Mouse (Mus musculus) G1E-ER4 (cell line): ENCODE results near the gene 2210407C18Rik. TPM values are rescaled to one million over a fixed set of nuclear protein-coding genes. Genes with fewer than 3 reads are reported as not detected.

Experiments
- GATA1 ChIP-seq: IDR thresholded peaks from one replicate; pipeline ENCODE4 v1.8.0; 2012; ENCODE audit warnings: low read length, inconsistent platforms
- polyA plus RNA-seq: library from polyadenylated mRNA; stranded (reverse); fragments of >175 nt; gene quantifications from 2 replicates; pipeline ENCODE4 v1.2.3, GENCODE M21; 2012

Gene 2210407C18Rik
- not detected in 2 replicates for polyA plus RNA-seq

- TF ChIP-seq GATA1 = no peak
These were observed at the start of gene 2210407C18Rik for GRCm38 (mm10) chr11:58615975-58616374. Gene 2210407C18Rik (minus strand): TSS chr11:58616075.

GRCm38 (mm10) chr11:58658596-58658995 lies 42.7 kb upstream of the 2210407C18Rik start, which contains the start of gene Olfr322:
Gene Olfr322 (plus strand): TSS chr11:58658782.
- TF ChIP-seq GATA1 = no peak

GRCm38 (mm10) chr11:58655151-58655550 lies 39.3 kb upstream of the 2210407C18Rik start:
- no peak for TF ChIP-seq GATA1

GRCm38 (mm10) chr11:58643350-58643749 lies 27.5 kb upstream of the 2210407C18Rik start:
- peak; percentile 52 for TF ChIP-seq GATA1

GRCm38 (mm10) chr11:58641638-58642358 lies 25.9 kb upstream of the 2210407C18Rik start:
- TF ChIP-seq GATA1 = no peak

- TF ChIP-seq GATA1 = no peak
These were observed 25.2 kb upstream of the 2210407C18Rik start for GRCm38 (mm10) chr11:58641057-58641456.

- TF ChIP-seq GATA1 = no peak
These were observed 24.5 kb upstream of the 2210407C18Rik start, which contains the start of gene Trim58 for GRCm38 (mm10) chr11:58640272-58640867. Gene Trim58 (plus strand): TSS chr11:58640465.

- TF ChIP-seq GATA1 = no peak
These were observed 22.4 kb upstream of the 2210407C18Rik start for GRCm38 (mm10) chr11:58638176-58638701.

GRCm38 (mm10) chr11:58636376-58636977 lies 20.6 kb upstream of the 2210407C18Rik start:
- TF ChIP-seq GATA1 = no peak

- TF ChIP-seq GATA1 = no peak
These were observed 19.0 kb upstream of the 2210407C18Rik start for GRCm38 (mm10) chr11:58634878-58635277.

GRCm38 (mm10) chr11:58630401-58630800 lies 14.5 kb upstream of the 2210407C18Rik start, which contains the start of gene Olfr323:
Gene Olfr323 (minus strand): TSS chr11:58630501.
- TF ChIP-seq GATA1 = no peak

GRCm38 (mm10) chr11:58626146-58626545 lies 10.3 kb upstream of the 2210407C18Rik start:
- no peak for TF ChIP-seq GATA1

GRCm38 (mm10) chr11:58618793-58619192 lies 2.9 kb upstream of the 2210407C18Rik start:
- no peak for TF ChIP-seq GATA1

- no peak for TF ChIP-seq GATA1
These were observed 2.5 kb upstream of the 2210407C18Rik start for GRCm38 (mm10) chr11:58618369-58618768.

GRCm38 (mm10) chr11:58614526-58614925 lies 1.3 kb downstream of the 2210407C18Rik start:
- TF ChIP-seq GATA1 = no peak

- no peak for TF ChIP-seq GATA1
These were observed 2.5 kb downstream of the 2210407C18Rik start for GRCm38 (mm10) chr11:58613359-58613758.

GRCm38 (mm10) chr11:58607030-58607429 lies 8.8 kb downstream of the 2210407C18Rik start:
- no peak for TF ChIP-seq GATA1
